Mouse (Mus musculus): ENCODE measurements around the gene Rhoc. TPM values are rescaled to one million over a fixed set of nuclear protein-coding genes. Genes with fewer than 3 reads are reported as not detected.
A peak's percentile ranks its signal among the peaks of the same experiment; 100 is the strongest.

Rhoc gene
- total RNA-seq, 2 experiments from 2014 or later: 26.1 to 41.6 TPM

DNA sequence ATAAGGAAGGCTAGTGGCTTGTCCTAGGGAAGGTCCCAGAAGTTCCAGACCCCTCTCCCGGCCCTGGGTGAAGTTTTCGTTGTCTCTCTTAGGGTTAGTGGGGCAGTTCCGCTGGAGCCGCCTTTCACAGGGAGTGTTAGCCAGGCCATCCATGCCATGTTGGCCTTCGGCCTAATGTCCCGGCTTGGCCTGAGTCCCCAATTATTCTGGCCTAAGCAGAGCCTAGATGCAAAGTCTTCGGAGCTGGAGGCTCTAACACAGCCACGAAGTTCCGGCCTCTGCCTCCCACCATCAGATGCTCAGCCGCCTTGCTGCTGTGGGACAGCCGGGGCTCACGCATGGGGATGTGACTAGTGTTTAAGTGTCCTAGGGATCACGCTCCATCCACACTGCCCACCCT, 1.6 kb downstream of the Rhoc start:
- Histone ChIP-seq H3K4me3 (peak overlapping the region; percentile 88), H3K27ac (peak overlapping the region; percentile 94)
- peak; percentile 70 for DNase-seq
- TF ChIP-seq CTCF (IDR thresholded peaks at IDR 0.05): no peak
- intact Hi-C loops (cut with DNase I): loop anchor here (5.0 kb wide), 1 partner anchor 267 kb away; no protein-coding TSS in a partner anchor

- Histone ChIP-seq H3K4me3 (peak overlapping the region; percentile 88), H3K27ac (peak overlapping the region; percentile 94)
- intact Hi-C loops (cut with DNase I): no loop called here
- TF ChIP-seq CTCF (IDR thresholded peaks at IDR 0.05): no peak
- peak; percentile 52 for DNase-seq
Observed at GRCm38 (mm10) chr3:104790401-104790937, 2.3 kb downstream of the Rhoc start.

DNA sequence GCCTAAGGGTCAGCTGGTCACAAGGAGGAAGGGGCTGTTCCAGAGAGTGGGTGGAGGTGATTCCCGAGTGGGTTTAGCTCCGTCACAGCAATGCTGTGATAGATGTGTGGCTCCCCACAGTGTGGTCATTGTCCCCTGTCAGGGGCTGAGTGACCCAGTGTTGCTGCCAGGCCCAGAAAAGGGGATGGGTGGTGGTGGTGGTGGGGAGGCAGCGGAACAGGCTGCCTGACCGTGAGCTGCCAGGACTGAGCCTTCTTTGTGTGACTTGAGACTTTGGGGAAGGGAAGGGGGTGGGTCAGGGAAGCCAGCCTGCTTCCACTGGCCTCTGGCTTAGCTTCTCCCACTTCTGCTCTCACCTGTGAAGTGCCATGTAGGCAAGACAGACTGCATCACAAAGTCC, 2.8 kb downstream of the Rhoc start:
- no peak for DNase-seq
- TF ChIP-seq CTCF (IDR thresholded peaks at IDR 0.05): no peak
- peak overlapping the region; percentile 88 for H3K4me3 ChIP-seq
- intact Hi-C loops (cut with DNase I): no loop called here
- H3K27ac ChIP-seq: peak overlapping the region; percentile 94

- H3K4me3 ChIP-seq: peak overlapping the region; percentile 88; the same call in 1 of the 2 replicates
- no peak for DNase-seq
- H3K27ac ChIP-seq: peak overlapping the region; percentile 94
- no peak for TF ChIP-seq CTCF (IDR thresholded peaks at IDR 0.05)
- intact Hi-C loops (cut with DNase I): no loop called here
Observed at GRCm38 (mm10) chr3:104791671-104792070, 3.5 kb downstream of the Rhoc start.

GRCm38 (mm10) chr3:104792360-104793270, 4.4 kb downstream of the Rhoc start:
- peak overlapping the region; percentile 52 for H3K27ac ChIP-seq
- DNase-seq: no peak
- intact Hi-C loops (cut with DNase I): no loop called here
- H3K4me3 ChIP-seq: no peak overlapping the region
- TF ChIP-seq CTCF (IDR thresholded peaks at IDR 0.05): no peak

DNA sequence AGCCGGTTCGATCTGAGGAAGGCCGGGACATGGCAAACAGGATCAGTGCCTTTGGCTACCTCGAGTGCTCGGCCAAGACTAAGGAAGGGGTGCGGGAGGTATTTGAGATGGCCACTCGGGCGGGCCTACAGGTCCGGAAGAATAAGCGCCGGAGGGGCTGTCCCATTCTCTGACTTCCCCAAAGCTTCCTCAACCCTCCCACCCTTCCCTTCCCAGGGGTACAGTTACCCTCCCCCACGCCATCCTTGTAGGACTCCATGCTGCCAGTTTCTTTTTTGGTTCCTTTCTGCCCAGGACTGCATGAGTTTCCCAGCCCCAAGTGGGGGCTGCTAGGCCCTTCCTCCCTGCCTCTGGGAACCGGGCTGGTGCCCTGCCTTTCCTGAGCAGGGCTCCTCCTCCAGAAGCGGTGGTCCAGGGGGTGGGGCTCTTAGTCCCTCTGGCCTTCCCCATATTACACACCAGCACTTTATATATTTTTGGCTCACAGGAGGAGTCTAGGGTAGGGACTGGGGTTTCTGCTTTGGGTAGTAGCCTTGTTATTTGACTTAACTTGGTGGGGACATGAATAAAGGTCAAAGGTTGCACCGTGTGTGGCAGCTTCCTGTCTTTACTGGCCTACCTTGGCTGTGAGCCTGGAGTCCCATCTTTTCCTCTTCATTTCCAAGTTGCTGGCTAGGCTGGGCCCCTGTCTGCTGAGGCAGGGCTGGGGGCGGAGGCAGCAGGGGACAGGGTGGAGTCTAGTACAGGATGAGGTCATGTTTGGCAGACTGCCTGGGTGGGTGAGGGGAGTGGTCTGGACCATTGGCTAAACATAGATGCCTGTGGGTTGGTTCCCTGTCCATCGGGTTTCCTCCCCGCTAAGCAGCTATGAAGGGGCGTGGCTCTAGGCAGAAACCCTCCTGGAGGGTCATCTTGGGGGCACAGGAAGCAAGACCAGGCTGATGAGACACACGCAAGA, 6.0 kb downstream of the Rhoc start:
- Histone ChIP-seq H3K4me3 (peak overlapping the region; percentile 14), H3K27ac (peak overlapping the region; percentile 52)
- DNase-seq: peak; percentile 89
- intact Hi-C loops (cut with DNase I): no loop called here
- TF ChIP-seq CTCF (IDR thresholded peaks at IDR 0.05): no peak

DNA sequence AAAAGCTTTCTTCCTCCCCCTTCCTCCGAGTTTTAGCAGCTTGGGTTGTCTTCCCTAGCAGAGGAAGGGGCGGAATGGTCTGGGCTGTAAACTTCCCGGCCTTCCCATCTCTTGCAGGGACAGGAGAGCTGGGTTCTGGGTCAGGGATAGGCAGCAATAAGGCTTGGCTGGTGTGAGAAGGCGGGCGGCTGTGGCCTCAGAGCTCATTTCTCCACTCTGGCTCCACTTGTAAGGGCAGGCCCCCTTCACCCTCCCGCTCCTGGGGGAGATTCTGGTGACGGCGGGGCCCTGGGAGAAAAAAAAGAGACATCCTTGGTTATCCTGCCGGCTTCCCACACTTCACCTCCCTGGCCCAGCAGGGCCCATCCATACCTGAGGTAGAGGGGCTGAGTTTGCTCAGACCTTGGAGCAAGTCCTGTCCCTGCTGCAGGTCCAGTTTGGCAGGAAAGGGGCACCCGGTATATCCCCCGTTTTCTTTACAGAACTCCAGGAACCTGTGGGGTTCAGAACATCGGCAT, 6.8 kb downstream of the Rhoc start:
- intact Hi-C loops (cut with DNase I): no loop called here
- no peak overlapping the region for H3K4me3 ChIP-seq
- DNase-seq: no peak
- H3K27ac ChIP-seq: peak overlapping the region; percentile 52
- TF ChIP-seq CTCF (IDR thresholded peaks at IDR 0.05): no peak

DNA sequence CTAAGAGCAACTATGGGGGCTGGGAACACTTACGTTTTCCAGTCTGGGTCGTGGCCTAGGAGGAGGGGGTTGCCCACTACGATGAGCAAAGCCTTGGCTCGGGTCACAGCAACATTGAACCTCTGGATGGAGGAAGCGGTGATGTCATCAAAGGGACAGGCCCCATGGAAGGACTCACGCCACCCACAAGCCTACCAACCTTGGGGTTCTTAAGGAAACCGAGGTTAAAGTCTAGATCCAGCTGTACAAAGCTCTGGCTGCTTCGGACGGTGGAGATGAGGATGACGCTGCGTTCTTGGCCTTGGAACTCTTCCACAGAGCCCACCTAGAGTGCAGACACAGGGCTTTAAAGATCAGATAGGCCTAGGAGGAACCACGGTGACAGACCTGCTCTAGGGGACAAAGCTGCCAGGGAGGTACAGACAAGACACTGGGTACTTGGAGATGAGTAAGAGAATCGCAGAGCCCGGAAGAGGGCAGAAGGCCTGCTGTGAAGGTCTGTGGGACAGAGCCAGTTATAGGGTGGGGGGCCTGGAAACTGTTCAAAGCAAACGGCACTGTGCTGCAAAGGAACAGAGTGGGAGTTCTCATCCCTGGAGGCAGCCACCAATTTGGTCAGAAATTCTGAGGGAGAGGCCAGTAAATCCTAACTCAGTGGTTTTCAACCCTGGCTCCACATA, 7.6 kb downstream of the Rhoc start:
- intact Hi-C loops (cut with DNase I): no loop called here
- 0 out of 2 replicates have a peak overlapping the region, but pooled peaks have one; percentile 52 for H3K27ac ChIP-seq
- no peak overlapping the region for H3K4me3 ChIP-seq
- TF ChIP-seq CTCF (IDR thresholded peaks at IDR 0.05): no peak
- no peak for DNase-seq

- intact Hi-C loops (cut with DNase I): no loop called here
- DNase-seq: no peak
- TF ChIP-seq CTCF (IDR thresholded peaks at IDR 0.05): no peak
- Histone ChIP-seq H3K27ac (no peak overlapping the region), H3K4me3 (no peak overlapping the region)
Observed at GRCm38 (mm10) chr3:104796430-104797082, 8.4 kb downstream of the Rhoc start.

GRCm38 (mm10) chr3:104800681-104801080, 12.5 kb downstream of the Rhoc start:
- intact Hi-C loops (cut with DNase I): no loop called here
- H3K27ac ChIP-seq: no peak overlapping the region
- no peak for DNase-seq
- TF ChIP-seq CTCF (IDR thresholded peaks at IDR 0.05): no peak
- H3K4me3 ChIP-seq: no peak overlapping the region

DNA sequence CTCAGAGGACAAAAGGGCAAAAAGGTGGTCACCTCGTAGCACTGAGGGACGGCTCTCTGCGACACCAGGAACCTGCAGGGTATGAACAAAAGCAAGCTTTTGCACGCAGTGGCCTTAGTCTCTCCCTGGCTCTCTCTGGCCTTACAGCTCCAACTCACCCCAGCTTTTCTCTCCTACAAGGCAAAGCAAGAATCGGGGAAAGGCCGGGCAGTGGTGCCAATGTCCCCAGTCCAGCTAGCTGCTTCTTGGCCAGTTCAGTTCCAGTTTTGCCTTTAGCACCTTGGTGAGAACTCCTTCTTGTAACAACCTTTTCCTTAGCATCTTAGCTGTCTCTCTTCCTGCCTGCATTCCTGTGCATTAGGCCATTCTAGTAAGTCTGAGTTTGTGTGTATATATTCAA, 13.3 kb downstream of the Rhoc start:
- TF ChIP-seq CTCF (IDR thresholded peaks at IDR 0.05): no peak
- H3K27ac ChIP-seq: no peak overlapping the region
- no peak for DNase-seq
- H3K4me3 ChIP-seq: no peak overlapping the region
- intact Hi-C loops (cut with DNase I): no loop called here
